Comparison of ENCODE assay signal across 17 mouse cellular contexts in genomic region chr9:14074273-14074672, GRCm38 (mm10).
A peak's percentile ranks its signal among the peaks of the same experiment; 100 is the strongest.
DNase-seq lines count a peak whose midpoint lies in the region; ATAC-seq and TF ChIP-seq lines count a peak whose summit lies in the region.
"Had no signal": no experiment of that assay in that cellular context is flagged by ENCODE, and none has a peak within 500 bp of the region (broad histone marks: within the 10 kb centered on the region; RNA-seq: fewer than 3 reads in every experiment).

No protein-coding gene starts in this region.

- intact Hi-C loops in heart, postnatal 36 days (cut with DNase I): no loop called here

- TF ChIP-seq POLR2A in brain, embryonic 14.5 days (IDR thresholded peaks at IDR 0.05; ENCODE audit: borderline replicate concordance, extremely low read depth, insufficient read depth, insufficient read length, poor library complexity, severe bottlenecking): no peak

- no peak overlapping the region for H3K9ac ChIP-seq in intestine, embryonic 16.5 days (ENCODE audit: low read depth, low read length)
- H3K9ac ChIP-seq: hindbrain, embryonic 15.5 days; midbrain, embryonic 12.5 days had no signal

- no peaks in the 10 kb centered on the region for H3K27me3 ChIP-seq in intestine, embryonic 16.5 days (replicated peaks; ENCODE audit: control insufficient read depth, insufficient read depth, low read length)
- H3K27me3 ChIP-seq: hindbrain, embryonic 15.5 days; midbrain, embryonic 12.5 days had no signal

- H3K4me2 ChIP-seq in intestine, embryonic 16.5 days (ENCODE audit: low read depth, low read length): no peak overlapping the region
- H3K4me2 ChIP-seq: hindbrain, embryonic 15.5 days; liver, embryonic 11.5 days; midbrain, embryonic 12.5 days had no signal

- no peaks in the 10 kb centered on the region for H3K9me3 ChIP-seq in intestine, embryonic 16.5 days (ENCODE audit: control insufficient read depth, low read length)
- H3K9me3 ChIP-seq: embryonic facial prominence, embryonic 10.5 days; hindbrain, embryonic 15.5 days; midbrain, embryonic 12.5 days had no signal

- H3K4me1 ChIP-seq in intestine, embryonic 16.5 days (ENCODE audit: control insufficient read depth, insufficient read depth, low read length): no peaks in the 10 kb centered on the region
- H3K4me1 ChIP-seq: embryonic facial prominence, embryonic 10.5 days; midbrain, embryonic 12.5 days had no signal

- H3K36me3 ChIP-seq in intestine, embryonic 16.5 days (ENCODE audit: control insufficient read depth, insufficient read depth, low read length): no peaks in the 10 kb centered on the region
- H3K36me3 ChIP-seq: embryonic facial prominence, embryonic 10.5 days; hindbrain, embryonic 15.5 days; midbrain, embryonic 12.5 days had no signal

- 78% methylated on average over 6 of the region's 6 CpGs for WGBS in intestine, embryonic 16.5 days

- DNase-seq in adrenal gland, postnatal 10 days: peak; percentile 48
- no peak for DNase-seq in adrenal gland, postnatal 4 days (ENCODE audit: low spot score in 2 of 2)
- peak; percentile 24 for DNase-seq in heart, postnatal 4 days
- DNase-seq in heart, postnatal 36 days: no peak
- DNase-seq in brain, embryonic 14.5 days (ENCODE audit: low read depth): peak; percentile 44
- DNase-seq in spleen, adult 18-20 months: no peak
- DNase-seq: gastrocnemius, postnatal 25 days; kidney, adult 18-20 months; kidney, postnatal 36 days had no signal

- TF ChIP-seq CTCF in brain, embryonic 14.5 days (IDR thresholded peaks at IDR 0.05; ENCODE audit: borderline replicate concordance, extremely low read depth, insufficient read depth, insufficient read length): no peak

- H3K4me3 ChIP-seq in intestine, embryonic 16.5 days (ENCODE audit: low read length): no peak overlapping the region
- H3K4me3 ChIP-seq: embryonic facial prominence, embryonic 10.5 days; erythroblast, embryonic 14.5 days; hindbrain, embryonic 15.5 days; midbrain, embryonic 12.5 days had no signal

- no peak overlapping the region for H3K27ac ChIP-seq in intestine, embryonic 16.5 days (ENCODE audit: low read length)
- H3K27ac ChIP-seq: embryonic facial prominence, embryonic 10.5 days; hindbrain, embryonic 15.5 days; midbrain, embryonic 12.5 days had no signal

- ATAC-seq in neutrophil, adult 5-6 weeks (ENCODE audit: extremely low read depth, insufficient number of reproducible peaks, low FRiP score, poor library complexity, severe bottlenecking): peak; percentile 56; the same call in 1 of the 2 replicates
- no peak for ATAC-seq in intestine, embryonic 16.5 days
- ATAC-seq: lung, postnatal 0 days had no signal

Comparison
In these comparisons a context has a peak if more than half of its experiments do, and no peak if none do; other contexts are left out.
1. DNase-seq: peak in adrenal gland, postnatal 10 days (single experiment), heart, postnatal 4 days (single experiment) and brain, embryonic 14.5 days (single experiment); none in adrenal gland, postnatal 4 days (0 of 2), heart, postnatal 36 days (0 of 2) and spleen, adult 18-20 months (0 of 2).